Mouse (Mus musculus) lung, adult 2 months (tissue): ENCODE data around the gene Utp11.

ENCODE experiments used
- CTCF ChIP-seq: fragments of 200-500 bp; IDR thresholded peaks from 2 replicates; pipeline ENCODE4 v1.5.1; 2011; ENCODE audit warnings: mild to moderate bottlenecking, low read length, control low read depth; ENCODE audit not compliant: insufficient read depth
- POLR2A ChIP-seq: fragments of 200-500 bp; IDR thresholded peaks from 2 replicates; pipeline ENCODE4 v1.6.1; 2011; ENCODE audit warnings: low read depth, mild to moderate bottlenecking, control low read depth, low read length, borderline replicate concordance; ENCODE audit errors: extremely low read depth

- TF ChIP-seq POLR2A (no peak), CTCF (no peak)
Measured at GRCm38 (mm10) chr4:124695786-124696516, 2.6 kb upstream of the Utp11 start.
